Mouse (Mus musculus): ENCODE results near the gene Ctnna2. TPM values are rescaled to one million over a fixed set of nuclear protein-coding genes. Genes with fewer than 3 reads are reported as not detected.

The Ctnna2 gene
- polyA plus RNA-seq, 1 experiment, result 0.11 TPM

DNA sequence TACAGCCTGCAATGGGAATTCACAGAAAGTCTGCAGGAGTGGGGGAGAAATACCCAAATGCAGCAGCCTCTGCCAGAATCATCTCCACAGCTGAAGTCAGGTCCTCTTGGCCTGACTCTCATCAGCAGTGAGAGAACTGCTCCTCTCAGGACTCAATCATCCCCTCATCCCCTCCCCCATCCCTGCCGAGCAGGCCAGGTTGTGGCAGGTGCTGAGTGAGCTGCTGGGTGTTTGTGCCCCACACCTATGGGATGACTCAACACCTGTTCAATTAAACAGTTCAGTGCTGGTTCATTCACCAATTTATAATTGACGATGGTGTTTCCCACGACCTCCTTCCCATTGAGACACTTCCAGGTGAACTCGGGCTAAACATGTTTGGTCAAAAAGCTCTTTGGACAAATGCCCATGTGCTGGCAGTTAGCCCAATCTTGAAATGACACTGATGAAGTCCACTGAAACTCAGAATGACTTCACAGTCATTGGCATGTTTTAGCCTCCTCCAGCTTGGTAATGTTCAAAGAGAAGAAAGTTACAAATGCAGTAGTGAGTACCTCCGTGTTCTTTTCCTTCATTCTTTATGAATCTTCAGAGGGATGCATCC lies 1000.1 kb downstream of the Ctnna2 start:
- TF ChIP-seq CTCF (IDR thresholded peaks at IDR 0.05; ENCODE audit: extremely low read depth, insufficient read length, insufficient replicate concordance, low read depth, low read length) (no peak), POLR2A (IDR thresholded peaks at IDR 0.05; ENCODE audit: low read depth, low read length) (no peak)
- 60% methylated on average over 5 of the region's 5 CpGs for WGBS

DNA sequence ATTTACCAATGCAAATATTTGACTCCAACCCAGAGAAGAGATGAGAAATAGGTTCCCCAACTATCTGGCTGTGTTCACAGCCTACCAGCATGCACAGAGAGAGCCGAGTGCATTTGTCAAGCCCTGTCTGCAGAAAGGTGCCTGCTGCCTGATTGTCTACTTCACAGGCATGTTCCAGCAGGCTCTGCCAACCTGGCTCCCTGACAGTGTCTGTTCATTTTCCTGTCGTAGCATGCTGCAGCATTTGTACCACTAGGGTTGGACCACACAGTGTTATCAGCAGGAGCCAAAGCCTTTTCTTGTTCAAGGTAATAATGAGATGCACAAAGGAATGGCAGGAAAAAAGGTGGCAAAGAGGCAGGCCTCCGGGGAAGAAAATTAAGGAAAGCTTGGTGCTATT lies 1001.7 kb downstream of the Ctnna2 start:
- Histone ChIP-seq H3K27ac (ENCODE audit: insufficient read depth, low read depth, low read length) (no peak overlapping the region), H3K27me3 (ENCODE audit: control insufficient read depth, insufficient read depth, low read length) (no peaks in the 10 kb centered on the region), H3K4me3 (ENCODE audit: low read depth, low read length) (no peak overlapping the region), H3K4me1 (ENCODE audit: control insufficient read depth, insufficient read depth, insufficient read length, low read length) (no peaks in the 10 kb centered on the region), H3K36me3 (ENCODE audit: control insufficient read depth, insufficient read depth, low read length) (no peaks in the 10 kb centered on the region)
- 20% methylated on average over 3 of the region's 3 CpGs for WGBS
- TF ChIP-seq POLR2A (IDR thresholded peaks at IDR 0.05; ENCODE audit: low read depth, low read length), result no peak
- no peak for TF ChIP-seq CTCF (IDR thresholded peaks at IDR 0.05; ENCODE audit: extremely low read depth, insufficient read length, insufficient replicate concordance, low read depth, low read length)

More for the DNA sequence above, 1000.1 kb downstream of the Ctnna2 start:
- H3K27me3 ChIP-seq (ENCODE audit: control insufficient read depth, insufficient read depth, low read length), result no peaks in the 10 kb centered on the region
- H3K4me1 ChIP-seq (ENCODE audit: control insufficient read depth, insufficient read depth, insufficient read length, low read length), result no peaks in the 10 kb centered on the region
- H3K36me3 ChIP-seq (ENCODE audit: control insufficient read depth, insufficient read depth, low read length), result no peaks in the 10 kb centered on the region
- H3K4me3 ChIP-seq (ENCODE audit: low read depth, low read length), result no peak overlapping the region
- H3K27ac ChIP-seq (ENCODE audit: insufficient read depth, low read depth, low read length), result no peak overlapping the region

DNA sequence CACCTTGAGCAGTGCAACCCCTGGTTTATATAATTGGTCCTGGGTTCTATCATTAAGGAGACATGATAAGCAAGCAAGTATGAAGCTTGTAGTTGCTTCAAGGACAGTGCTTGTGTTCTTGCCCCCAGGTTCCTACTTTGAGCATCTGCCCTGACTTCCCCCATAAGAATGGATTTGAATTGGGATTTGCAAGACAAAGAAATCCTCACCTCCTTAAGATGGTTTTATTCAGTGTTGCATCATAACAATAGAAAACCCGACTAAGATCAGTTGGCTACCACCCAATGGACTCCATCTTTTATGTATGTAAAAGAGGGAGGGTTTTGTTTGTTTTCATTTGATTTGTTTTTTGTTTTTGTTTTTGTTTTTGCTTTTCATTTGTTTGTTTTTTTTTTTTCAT lies 1005.2 kb downstream of the Ctnna2 start:
- Histone ChIP-seq H3K36me3 (ENCODE audit: control insufficient read depth, insufficient read depth, low read length) (no peaks in the 10 kb centered on the region), H3K4me1 (ENCODE audit: control insufficient read depth, insufficient read depth, insufficient read length, low read length) (no peaks in the 10 kb centered on the region), H3K27me3 (ENCODE audit: control insufficient read depth, insufficient read depth, low read length) (no peaks in the 10 kb centered on the region), H3K4me3 (ENCODE audit: low read depth, low read length) (no peak overlapping the region), H3K27ac (ENCODE audit: insufficient read depth, low read depth, low read length) (no peak overlapping the region)
- no peak for TF ChIP-seq POLR2A (IDR thresholded peaks at IDR 0.05; ENCODE audit: low read depth, low read length)
- no peak for TF ChIP-seq CTCF (IDR thresholded peaks at IDR 0.05; ENCODE audit: extremely low read depth, insufficient read length, insufficient replicate concordance, low read depth, low read length)
- 72% methylated on average over 1 of the region's 1 CpGs for WGBS

DNA sequence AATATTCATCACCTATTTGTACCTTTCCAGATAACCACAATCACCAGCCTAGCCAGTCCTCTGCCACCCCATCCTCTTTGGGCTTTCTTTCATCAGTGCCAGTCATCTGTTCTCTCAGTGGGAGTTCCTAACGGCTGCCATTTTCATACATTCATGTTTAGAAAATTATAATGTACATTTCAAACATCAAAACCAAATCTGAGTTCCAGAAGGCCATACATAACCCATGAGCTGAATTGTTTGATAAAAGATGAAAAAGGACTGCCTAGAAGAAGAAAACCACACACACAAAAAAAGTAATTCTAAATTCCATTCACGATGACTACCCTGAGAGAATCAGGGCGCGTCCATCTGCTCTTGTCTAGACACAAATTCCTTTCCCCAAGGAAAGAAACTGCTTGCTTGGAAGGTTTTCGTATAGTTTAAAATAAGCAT lies 1014.5 kb downstream of the Ctnna2 start:
- Histone ChIP-seq H3K4me3 (ENCODE audit: low read depth, low read length) (no peak overlapping the region), H3K4me1 (ENCODE audit: control insufficient read depth, insufficient read depth, insufficient read length, low read length) (no peaks in the 10 kb centered on the region), H3K27me3 (ENCODE audit: control insufficient read depth, insufficient read depth, low read length) (no peaks in the 10 kb centered on the region), H3K36me3 (ENCODE audit: control insufficient read depth, insufficient read depth, low read length) (no peaks in the 10 kb centered on the region), H3K27ac (ENCODE audit: insufficient read depth, low read depth, low read length) (no peak overlapping the region)
- WGBS, result 74% methylated on average over 5 of the region's 5 CpGs
- TF ChIP-seq CTCF (IDR thresholded peaks at IDR 0.05; ENCODE audit: extremely low read depth, insufficient read length, insufficient replicate concordance, low read depth, low read length), result no peak
- no peak for TF ChIP-seq POLR2A (IDR thresholded peaks at IDR 0.05; ENCODE audit: low read depth, low read length)

DNA sequence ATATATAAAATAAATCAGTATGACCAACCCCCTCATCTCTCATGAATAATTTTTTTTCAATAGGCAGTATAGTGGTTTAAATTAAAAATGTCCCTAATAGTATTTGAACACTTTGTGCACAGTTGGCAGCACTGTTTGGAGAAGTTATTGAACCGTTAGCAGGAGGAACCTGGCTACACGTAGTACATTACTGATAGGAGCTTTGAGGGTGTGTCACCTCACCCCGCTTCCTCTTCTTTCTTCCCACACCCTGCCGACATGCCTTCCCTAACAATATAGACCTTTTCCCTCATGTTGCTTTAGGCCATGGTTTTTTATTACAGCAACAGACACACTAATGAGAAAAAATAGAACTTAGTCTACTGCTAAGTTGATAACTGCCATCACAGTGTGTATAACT lies 1071.4 kb downstream of the Ctnna2 start:
- Histone ChIP-seq H3K4me1 (ENCODE audit: control insufficient read depth, insufficient read depth, insufficient read length, low read length) (no peaks in the 10 kb centered on the region), H3K4me3 (ENCODE audit: low read depth, low read length) (no peak overlapping the region), H3K27me3 (ENCODE audit: control insufficient read depth, insufficient read depth, low read length) (no peaks in the 10 kb centered on the region), H3K27ac (ENCODE audit: insufficient read depth, low read depth, low read length) (no peak overlapping the region), H3K36me3 (ENCODE audit: control insufficient read depth, insufficient read depth, low read length) (no peaks in the 10 kb centered on the region)
- WGBS, result 37% methylated on average over 4 of the region's 4 CpGs
- TF ChIP-seq CTCF (IDR thresholded peaks at IDR 0.05; ENCODE audit: extremely low read depth, insufficient read length, insufficient replicate concordance, low read depth, low read length), result no peak
- no peak for TF ChIP-seq POLR2A (IDR thresholded peaks at IDR 0.05; ENCODE audit: low read depth, low read length)

DNA sequence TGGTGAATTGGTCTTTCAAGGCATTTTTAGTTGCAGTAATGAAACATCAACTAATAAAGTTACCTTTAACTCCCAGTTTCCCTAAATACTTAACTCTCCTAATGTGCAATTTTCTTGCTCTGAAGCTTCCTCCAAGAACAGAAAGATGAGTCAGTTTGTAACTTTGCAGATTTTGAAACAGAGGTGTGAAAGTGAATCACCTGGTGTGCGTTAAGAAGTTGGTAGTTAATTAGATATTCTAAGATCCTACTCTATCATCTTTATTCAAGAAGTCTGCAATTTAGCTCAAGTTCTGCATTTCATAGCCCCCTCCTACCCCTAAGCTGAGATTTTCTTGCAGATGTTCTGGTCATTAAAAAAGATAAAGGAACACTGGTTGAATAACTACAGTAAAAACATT lies 1082.3 kb downstream of the Ctnna2 start:
- no peak overlapping the region for H3K4me3 ChIP-seq (ENCODE audit: low read depth, low read length)
- whole genome bisulfite sequencing, result 76% methylated on average over 1 of the region's 1 CpGs
- no peaks in the 10 kb centered on the region for H3K36me3 ChIP-seq (ENCODE audit: control insufficient read depth, insufficient read depth, low read length)
- H3K27ac ChIP-seq (ENCODE audit: insufficient read depth, low read depth, low read length), result no peak overlapping the region
- no peaks in the 10 kb centered on the region for H3K27me3 ChIP-seq (ENCODE audit: control insufficient read depth, insufficient read depth, low read length)
- TF ChIP-seq POLR2A (IDR thresholded peaks at IDR 0.05; ENCODE audit: low read depth, low read length) (no peak), CTCF (IDR thresholded peaks at IDR 0.05; ENCODE audit: extremely low read depth, insufficient read length, insufficient replicate concordance, low read depth, low read length) (no peak)
- no peaks in the 10 kb centered on the region for H3K4me1 ChIP-seq (ENCODE audit: control insufficient read depth, insufficient read depth, insufficient read length, low read length)

All from small intestine, adult 2 months (tissue).